Mouse (Mus musculus): Measurements from ENCODE around the gene Cdk5r2. TPM values are rescaled to one million over a fixed set of nuclear protein-coding genes. Genes with fewer than 3 reads are reported as not detected.
"Not testable (repeated sequence)": the region's sequence is repeated elsewhere in the genome, so short reads cannot be mapped to it uniquely, and the experiment has no call there.

Cdk5r2 gene
- 10.0 and 11.6 TPM in 2 replicates for polyA plus RNA-seq (2015; fragmentation: Nextera tagmentation; extraction: Ambion mirVana)

GRCm38 (mm10) chr1:74854306-74855056 is at the start of gene Cdk5r2:
Gene Cdk5r2, plus strand, starts transcription at chr1:74854934.
- Histone ChIP-seq H3K27me3 (replicated peaks) (peaks cover 6% of the 10 kb centered on the region; the same call in 1 of the 2 replicates), H3K27ac (replicated peaks) (peak within 1 kb of the TSS; percentile 86), H3K9ac (replicated peaks) (peak within 1 kb of the TSS; percentile 88), H3K4me2 (peak within 1 kb of the TSS; percentile 83), H3K9me3 (replicated peaks) (no peaks in the 10 kb centered on the region), H3K4me1 (peaks cover 53% of the 10 kb centered on the region), H3K4me3 (replicated peaks) (peak within 1 kb of the TSS; percentile 73), H3K36me3 (no peaks in the 10 kb centered on the region)
- WGBS: 4% methylated on average over 29 of the region's 39 CpGs
- ATAC-seq (ENCODE audit: low FRiP score): peak; percentile 89

- peaks cover 56% of the 10 kb centered on the region for H3K4me1 ChIP-seq
Measured at GRCm38 (mm10) chr1:74805340-74805835, 49.3 kb upstream of the Cdk5r2 start.

GRCm38 (mm10) chr1:74805843-74806242 is 48.9 kb upstream of the Cdk5r2 start:
- H3K4me2 ChIP-seq: peak overlapping the region; percentile 69; the same call in 1 of the 2 replicates

More at GRCm38 (mm10) chr1:74805340-74805835, 49.3 kb upstream of the Cdk5r2 start:
- Histone ChIP-seq H3K9me3 (replicated peaks) (no peaks in the 10 kb centered on the region), H3K4me3 (replicated peaks) (no peak overlapping the region), H3K36me3 (no peaks in the 10 kb centered on the region), H3K4me2 (no peak overlapping the region), H3K9ac (replicated peaks) (no peak overlapping the region), H3K27me3 (replicated peaks) (peaks cover 60% of the 10 kb centered on the region), H3K27ac (replicated peaks) (no peak overlapping the region)
- no peak for ATAC-seq (ENCODE audit: low FRiP score)
- WGBS: 25% methylated on average over 4 of the region's 4 CpGs

GRCm38 (mm10) chr1:74806360-74807311 is 48.1 kb upstream of the Cdk5r2 start:
- Histone ChIP-seq H3K27me3 (replicated peaks) (peaks cover 50% of the 10 kb centered on the region), H3K27ac (replicated peaks) (0 out of 2 replicates have a peak overlapping the region, but pooled peaks have one; percentile 10), H3K4me3 (replicated peaks) (peak overlapping the region; percentile 36), H3K4me2 (peak overlapping the region; percentile 69), H3K9me3 (replicated peaks) (no peaks in the 10 kb centered on the region), H3K36me3 (no peaks in the 10 kb centered on the region), H3K4me1 (peaks cover 50% of the 10 kb centered on the region), H3K9ac (replicated peaks) (peak overlapping the region; percentile 39)
- ATAC-seq (ENCODE audit: low FRiP score): peak; percentile 40
- WGBS: under 1% methylated on average over 37 of the region's 38 CpGs

More at GRCm38 (mm10) chr1:74805843-74806242, 48.9 kb upstream of the Cdk5r2 start:
- 22% methylated on average over 5 of the region's 5 CpGs for WGBS
- peaks cover 55% of the 10 kb centered on the region for H3K27me3 ChIP-seq (replicated peaks)
- peak overlapping the region; percentile 36; the same call in 1 of the 2 replicates for H3K4me3 ChIP-seq (replicated peaks)
- H3K27ac ChIP-seq (replicated peaks): no peak overlapping the region
- no peak for ATAC-seq (ENCODE audit: low FRiP score)
- H3K9me3 ChIP-seq (replicated peaks): no peaks in the 10 kb centered on the region
- H3K4me1 ChIP-seq: peaks cover 52% of the 10 kb centered on the region
- no peaks in the 10 kb centered on the region for H3K36me3 ChIP-seq
- no peak overlapping the region for H3K9ac ChIP-seq (replicated peaks)

- peak; percentile 14 for ATAC-seq (ENCODE audit: low FRiP score)
- H3K9me3 ChIP-seq (replicated peaks): no peaks in the 10 kb centered on the region
- H3K9ac ChIP-seq (replicated peaks): peak overlapping the region; percentile 38; the same call in 1 of the 2 replicates
- H3K27me3 ChIP-seq (replicated peaks): peaks cover 40% of the 10 kb centered on the region
- peak overlapping the region; percentile 69 for H3K4me2 ChIP-seq
- H3K27ac ChIP-seq (replicated peaks): peak overlapping the region; percentile 60; the same call in 1 of the 2 replicates
- H3K4me3 ChIP-seq (replicated peaks): peak overlapping the region; percentile 36
- 2% methylated on average over 23 of the region's 23 CpGs for WGBS
- H3K4me1 ChIP-seq: peaks cover 50% of the 10 kb centered on the region
- H3K36me3 ChIP-seq: no peaks in the 10 kb centered on the region
Measured at GRCm38 (mm10) chr1:74807551-74808071, 47.1 kb upstream of the Cdk5r2 start.

- peaks cover 35% of the 10 kb centered on the region for H3K27me3 ChIP-seq (replicated peaks)
- H3K4me3 ChIP-seq (replicated peaks): peak overlapping the region; percentile 36
- peaks cover 45% of the 10 kb centered on the region for H3K4me1 ChIP-seq
- ATAC-seq (ENCODE audit: low FRiP score): peak; percentile 72
- peak overlapping the region; percentile 60 for H3K27ac ChIP-seq (replicated peaks)
- peak overlapping the region; percentile 38; the same call in 1 of the 2 replicates for H3K9ac ChIP-seq (replicated peaks)
- no peaks in the 10 kb centered on the region for H3K36me3 ChIP-seq
- peak overlapping the region; percentile 69 for H3K4me2 ChIP-seq
- WGBS: under 1% methylated on average over 16 of the region's 16 CpGs
- H3K9me3 ChIP-seq (replicated peaks): no peaks in the 10 kb centered on the region
Measured at GRCm38 (mm10) chr1:74808078-74808477, 46.7 kb upstream of the Cdk5r2 start.

GRCm38 (mm10) chr1:74809007-74809406 is 45.7 kb upstream of the Cdk5r2 start:
- Histone ChIP-seq H3K9ac (replicated peaks) (no peak overlapping the region), H3K27ac (replicated peaks) (no peak overlapping the region), H3K9me3 (replicated peaks) (no peaks in the 10 kb centered on the region), H3K36me3 (no peaks in the 10 kb centered on the region), H3K4me1 (peaks cover 36% of the 10 kb centered on the region), H3K4me2 (no peak overlapping the region), H3K27me3 (replicated peaks) (peaks cover 29% of the 10 kb centered on the region), H3K4me3 (replicated peaks) (no peak overlapping the region)
- no peak for ATAC-seq (ENCODE audit: low FRiP score)
- 58% methylated on average over 10 of the region's 10 CpGs for WGBS

- WGBS: 80% methylated on average over 9 of the region's 9 CpGs
- Histone ChIP-seq H3K36me3 (no peaks in the 10 kb centered on the region), H3K4me3 (replicated peaks) (no peak overlapping the region), H3K9me3 (replicated peaks) (no peaks in the 10 kb centered on the region), H3K4me2 (no peak overlapping the region), H3K27ac (replicated peaks) (no peak overlapping the region), H3K9ac (replicated peaks) (no peak overlapping the region), H3K27me3 (replicated peaks) (peaks cover under 1% of the 10 kb centered on the region; the same call in 1 of the 2 replicates), H3K4me1 (peaks cover 20% of the 10 kb centered on the region)
- no peak for ATAC-seq (ENCODE audit: low FRiP score)
Measured at GRCm38 (mm10) chr1:74814931-74815647, 39.6 kb upstream of the Cdk5r2 start.

- H3K36me3 ChIP-seq; H3K9ac ChIP-seq (replicated peaks); H3K4me2 ChIP-seq; H3K27ac ChIP-seq (replicated peaks); H3K4me3 ChIP-seq (replicated peaks); H3K9me3 ChIP-seq (replicated peaks); ATAC-seq (ENCODE audit: low FRiP score); H3K27me3 ChIP-seq (replicated peaks): not testable (repeated sequence)
- 85% methylated on average over 6 of the region's 6 CpGs for WGBS
- peaks cover 20% of the 10 kb centered on the region for H3K4me1 ChIP-seq
Measured at GRCm38 (mm10) chr1:74815965-74816364, 38.8 kb upstream of the Cdk5r2 start.

- H3K36me3 ChIP-seq: no peaks in the 10 kb centered on the region
- 4% methylated on average over 38 of the region's 38 CpGs for WGBS
- peak overlapping the region; percentile 68 for H3K4me3 ChIP-seq (replicated peaks)
- peak overlapping the region; percentile 63 for H3K4me2 ChIP-seq
- H3K27me3 ChIP-seq (replicated peaks): no peaks in the 10 kb centered on the region
- H3K9ac ChIP-seq (replicated peaks): peak overlapping the region; percentile 83
- peaks cover 20% of the 10 kb centered on the region for H3K4me1 ChIP-seq
- no peaks in the 10 kb centered on the region for H3K9me3 ChIP-seq (replicated peaks)
- peak overlapping the region; percentile 92 for H3K27ac ChIP-seq (replicated peaks)
- peak; percentile 88 for ATAC-seq (ENCODE audit: low FRiP score)
Measured at GRCm38 (mm10) chr1:74816612-74817199, 38.0 kb upstream of the Cdk5r2 start.
